Mouse (Mus musculus): ENCODE measurements at regions not wholly inside any gene's neighbourhood (a gene's known extent, or its start where the extent isn't known, plus 50 kb on each side); places are given as distances from the start of the nearest gene placed in this dataset.

GRCm38 (mm10) chr14:98730375-98730774 is 263.7 kb downstream of the Rpl36a-ps1 start:
- DNase-seq (ENCODE audit: low spot score), result no peak

- no peak for DNase-seq (ENCODE audit: low spot score)
These were observed 265.3 kb downstream of the Rpl36a-ps1 start for GRCm38 (mm10) chr14:98728863-98729262.

GRCm38 (mm10) chr14:98722481-98722880 is 271.6 kb downstream of the Rpl36a-ps1 start:
- no peak for DNase-seq (ENCODE audit: low spot score)

- no peak for DNase-seq (ENCODE audit: low spot score)
These were observed 273.1 kb downstream of the Rpl36a-ps1 start for GRCm38 (mm10) chr14:98721033-98721432.

- DNase-seq (ENCODE audit: low spot score), result no peak
These were observed 286.1 kb downstream of the Rpl36a-ps1 start for GRCm38 (mm10) chr14:98708045-98708444.

- DNase-seq (ENCODE audit: low spot score), result no peak
These were observed 286.5 kb downstream of the Rpl36a-ps1 start for GRCm38 (mm10) chr14:98707574-98707973.

GRCm38 (mm10) chr14:98703289-98703688 is 290.8 kb downstream of the Rpl36a-ps1 start:
- DNase-seq (ENCODE audit: low spot score), result no peak

- DNase-seq (ENCODE audit: low spot score), result no peak
These were observed 337.6 kb downstream of the Rpl36a-ps1 start for GRCm38 (mm10) chr14:98656533-98656932.

GRCm38 (mm10) chr14:98654191-98654809 is 339.8 kb downstream of the Rpl36a-ps1 start:
- DNase-seq (ENCODE audit: low spot score), result no peak

- no peak for DNase-seq (ENCODE audit: low spot score)
These were observed 342.9 kb downstream of the Rpl36a-ps1 start for GRCm38 (mm10) chr14:98651221-98651620.

- no peak for DNase-seq (ENCODE audit: low spot score)
These were observed 343.6 kb downstream of the Rpl36a-ps1 start for GRCm38 (mm10) chr14:98650520-98650919.

GRCm38 (mm10) chr14:98647614-98648013 is 346.5 kb downstream of the Rpl36a-ps1 start:
- no peak for DNase-seq (ENCODE audit: low spot score)

- no peak for DNase-seq (ENCODE audit: low spot score)
These were observed 350.4 kb downstream of the Rpl36a-ps1 start for GRCm38 (mm10) chr14:98643756-98644155.

- DNase-seq (ENCODE audit: low spot score), result no peak
These were observed 351.3 kb downstream of the Rpl36a-ps1 start for GRCm38 (mm10) chr14:98642661-98643331.

GRCm38 (mm10) chr14:98629026-98629425 is 365.1 kb downstream of the Rpl36a-ps1 start:
- no peak for DNase-seq (ENCODE audit: low spot score)

- DNase-seq (ENCODE audit: low spot score), result no peak
These were observed 367.6 kb downstream of the Rpl36a-ps1 start for GRCm38 (mm10) chr14:98626476-98626875.

- no peak for DNase-seq (ENCODE audit: low spot score)
These were observed 368.3 kb downstream of the Rpl36a-ps1 start for GRCm38 (mm10) chr14:98625867-98626266.

- DNase-seq (ENCODE audit: low spot score), result no peak
These were observed 388.3 kb downstream of the Rpl36a-ps1 start for GRCm38 (mm10) chr14:98605772-98606171.

- DNase-seq (ENCODE audit: low spot score), result no peak
These were observed 397.9 kb downstream of the Rpl36a-ps1 start for GRCm38 (mm10) chr14:98596252-98596651.

- no peak for DNase-seq (ENCODE audit: low spot score)
These were observed 404.3 kb downstream of the Rpl36a-ps1 start for GRCm38 (mm10) chr14:98589846-98590245.

- no peak for DNase-seq (ENCODE audit: low spot score)
These were observed 402.1 kb upstream of the Dach1 start for GRCm38 (mm10) chr14:98571644-98572043.

GRCm38 (mm10) chr14:98562002-98562401 is 392.4 kb upstream of the Dach1 start:
- no peak for DNase-seq (ENCODE audit: low spot score)

GRCm38 (mm10) chr14:98539792-98540191 is 370.2 kb upstream of the Dach1 start:
- DNase-seq (ENCODE audit: low spot score), result no peak

- no peak for DNase-seq (ENCODE audit: low spot score)
These were observed 368.7 kb upstream of the Dach1 start for GRCm38 (mm10) chr14:98538267-98538666.
